Mouse (Mus musculus) urinary bladder, postnatal 14 days (tissue): ENCODE data around the gene Rtn4r.

Experiments
- DNase-seq: peaks from one replicate; pipeline ENCODE4 v3.0.0; 2021; ENCODE audit warnings: low spot score

Rtn4r gene

GRCm38 (mm10) chr16:18127241-18127861, at the start of gene Rtn4r:
Rtn4r (plus strand) TSS chr16:18127642.
- peak; percentile 54 for DNase-seq

- DNase-seq, result no peak
Measured at GRCm38 (mm10) chr16:18078314-18079015, 49.0 kb upstream of the Rtn4r start.

- DNase-seq, result no peak
Measured at GRCm38 (mm10) chr16:18079300-18079699, 48.1 kb upstream of the Rtn4r start.

GRCm38 (mm10) chr16:18080171-18080570, 47.3 kb upstream of the Rtn4r start:
- no peak for DNase-seq

- DNase-seq, result no peak
Measured at GRCm38 (mm10) chr16:18081149-18081827, 46.2 kb upstream of the Rtn4r start.

- no peak for DNase-seq
Measured at GRCm38 (mm10) chr16:18082291-18082690, 45.2 kb upstream of the Rtn4r start.

GRCm38 (mm10) chr16:18083231-18083951, 44.1 kb upstream of the Rtn4r start:
- DNase-seq, result peak; percentile 42

GRCm38 (mm10) chr16:18084262-18084661, 43.2 kb upstream of the Rtn4r start:
- DNase-seq, result peak; percentile 41

- DNase-seq, result no peak
Measured at GRCm38 (mm10) chr16:18087101-18087500, 40.3 kb upstream of the Rtn4r start.

- peak; percentile 50 for DNase-seq
Measured at GRCm38 (mm10) chr16:18096348-18096747, 31.1 kb upstream of the Rtn4r start.

- DNase-seq, result no peak
Measured at GRCm38 (mm10) chr16:18102816-18103215, 24.6 kb upstream of the Rtn4r start.

- DNase-seq, result no peak
Measured at GRCm38 (mm10) chr16:18103366-18103765, 24.1 kb upstream of the Rtn4r start.

GRCm38 (mm10) chr16:18103808-18104207, 23.6 kb upstream of the Rtn4r start:
- DNase-seq, result no peak

GRCm38 (mm10) chr16:18108221-18108966, 19.0 kb upstream of the Rtn4r start:
- DNase-seq, result peak; percentile 66

- no peak for DNase-seq
Measured at GRCm38 (mm10) chr16:18111042-18111441, 16.4 kb upstream of the Rtn4r start.

- DNase-seq, result no peak
Measured at GRCm38 (mm10) chr16:18116467-18116866, 11.0 kb upstream of the Rtn4r start.

GRCm38 (mm10) chr16:18118285-18118684, 9.2 kb upstream of the Rtn4r start:
- no peak for DNase-seq

GRCm38 (mm10) chr16:18119031-18119730, 8.3 kb upstream of the Rtn4r start:
- peak; percentile 64 for DNase-seq

GRCm38 (mm10) chr16:18122740-18123139, 4.7 kb upstream of the Rtn4r start:
- DNase-seq, result no peak

GRCm38 (mm10) chr16:18123471-18123870, 4.0 kb upstream of the Rtn4r start:
- DNase-seq, result no peak

- DNase-seq, result no peak
Measured at GRCm38 (mm10) chr16:18124040-18124439, 3.4 kb upstream of the Rtn4r start.
